Mouse (Mus musculus) duodenum, adult 2 months (tissue): ENCODE data around the gene Dnah11. TPM values are rescaled to one million over a fixed set of nuclear protein-coding genes. Genes with fewer than 3 reads are reported as not detected.

Experiments
- polyA plus RNA-seq: library from polyadenylated mRNA; depleted of rRNA; stranded (reverse); fragments of >200 nt; gene quantifications from 2 replicates; pipeline ENCODE4 v1.2.3, GENCODE M21; 2012; ENCODE audit warnings: low replicate concordance; rRNA removed

The Dnah11 gene
- not detected in 2 replicates for polyA plus RNA-seq

DNA sequence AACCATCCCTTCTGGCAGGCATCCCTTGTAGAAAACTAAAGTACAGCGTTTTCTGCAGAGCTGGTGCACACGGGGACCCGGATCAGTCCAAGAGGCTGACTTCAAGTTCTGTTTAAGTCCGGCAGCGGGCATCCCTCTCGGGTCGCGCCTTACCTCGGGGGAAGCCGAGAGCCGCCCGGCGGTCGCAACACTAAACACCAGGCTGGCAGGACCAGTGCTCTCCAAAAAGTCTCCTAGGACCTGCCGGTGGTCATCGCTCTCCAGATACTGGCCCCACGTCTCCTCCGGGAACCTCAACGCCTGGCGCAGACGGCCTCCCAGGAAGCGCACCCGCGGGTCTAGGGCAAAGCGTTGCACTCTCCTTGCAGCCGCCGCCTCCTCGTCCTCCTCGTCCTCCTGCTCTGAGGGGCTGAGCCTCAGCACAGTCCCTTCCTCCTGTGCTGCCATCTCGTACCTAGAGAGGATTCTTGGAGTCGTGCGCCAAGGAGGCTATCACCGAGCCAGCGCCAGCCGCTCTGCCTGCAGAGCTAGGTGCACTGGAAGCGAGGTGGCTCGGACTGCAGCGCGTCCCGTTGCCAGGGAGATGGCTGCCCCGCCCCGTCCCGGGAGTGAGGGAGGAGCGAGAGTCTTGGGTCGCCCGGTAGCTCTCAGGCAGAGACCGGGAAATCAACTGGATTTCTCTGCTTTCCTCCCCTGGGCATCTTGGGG is at the start of gene Dnah11:
Dnah11 (minus strand) TSS at position 658 of the 708 bp plus-strand sequence.

Other genes with a start within 250 kb of the Dnah11 start
- 0.53 and 1.1 TPM in 2 replicates for gene Sp4, start 102.4 kb upstream of the Dnah11 start, polyA plus RNA-seq